Mouse (Mus musculus): Measurements from ENCODE around the gene Eif2b2. TPM values are rescaled to one million over a fixed set of nuclear protein-coding genes. Genes with fewer than 3 reads are reported as not detected.

Gene Eif2b2
- 67.6 and 74.8 TPM in 2 replicates for polyA plus RNA-seq (2015; fragmentation: Nextera tagmentation; extraction: Ambion mirVana)

DNA sequence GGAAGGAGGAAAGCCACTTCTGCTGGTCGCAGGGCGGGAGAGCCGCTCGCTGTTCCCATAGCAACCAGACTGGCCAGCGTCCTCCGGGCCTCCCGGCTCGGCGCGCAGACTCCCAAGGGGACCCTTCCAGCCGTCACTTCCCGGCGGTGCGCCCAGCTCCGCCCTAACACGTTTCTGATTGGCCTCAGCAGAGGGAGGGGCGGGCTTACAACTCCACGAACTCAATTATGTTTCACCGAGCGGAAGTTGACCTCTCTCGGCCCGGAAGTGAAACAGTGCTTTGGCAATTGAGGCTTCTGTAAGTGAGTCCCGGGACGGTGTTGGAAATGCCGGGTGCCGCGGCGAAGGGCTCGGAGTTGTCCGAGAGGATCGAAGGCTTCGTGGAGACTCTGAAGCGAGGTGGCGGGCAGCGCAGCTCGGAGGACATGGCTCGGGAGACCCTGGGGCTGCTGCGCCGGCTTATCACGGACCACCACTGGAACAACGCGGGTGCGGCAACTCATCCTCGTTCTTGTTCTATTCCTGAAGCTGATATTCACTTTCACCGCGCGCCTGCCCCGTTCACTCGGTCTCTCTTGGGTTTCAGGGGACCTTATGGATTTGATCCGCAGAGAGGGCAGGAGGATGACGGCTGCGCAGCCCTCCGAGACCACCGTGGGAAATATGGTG lies at the start of gene Eif2b2:
TSS of gene Eif2b2 (plus strand) at position 246 of the 669 bp plus-strand sequence.
- Histone ChIP-seq H3K36me3 (ENCODE audit: control insufficient read depth, insufficient read depth, low read length) (peaks cover 7% of the 10 kb centered on the region), H3K4me1 (ENCODE audit: control insufficient read depth, insufficient read depth, low read length) (peaks cover 6% of the 10 kb centered on the region; the same call in 1 of the 2 replicates), H3K4me2 (ENCODE audit: low read depth, low read length) (peak within 1 kb of the TSS; percentile 87), H3K4me3 (ENCODE audit: low read length) (peak within 1 kb of the TSS; percentile 79), H3K9ac (ENCODE audit: low read depth, low read length) (peak within 1 kb of the TSS; percentile 78), H3K27me3 (replicated peaks; ENCODE audit: control insufficient read depth, insufficient read depth, low read length) (no peaks in the 10 kb centered on the region), H3K27ac (ENCODE audit: low read length) (peak within 1 kb of the TSS; percentile 57), H3K9me3 (ENCODE audit: control insufficient read depth, low read length) (no peaks in the 10 kb centered on the region)
- peak; percentile 100 for ATAC-seq
- WGBS: under 1% methylated on average over 54 of the region's 54 CpGs

DNA sequence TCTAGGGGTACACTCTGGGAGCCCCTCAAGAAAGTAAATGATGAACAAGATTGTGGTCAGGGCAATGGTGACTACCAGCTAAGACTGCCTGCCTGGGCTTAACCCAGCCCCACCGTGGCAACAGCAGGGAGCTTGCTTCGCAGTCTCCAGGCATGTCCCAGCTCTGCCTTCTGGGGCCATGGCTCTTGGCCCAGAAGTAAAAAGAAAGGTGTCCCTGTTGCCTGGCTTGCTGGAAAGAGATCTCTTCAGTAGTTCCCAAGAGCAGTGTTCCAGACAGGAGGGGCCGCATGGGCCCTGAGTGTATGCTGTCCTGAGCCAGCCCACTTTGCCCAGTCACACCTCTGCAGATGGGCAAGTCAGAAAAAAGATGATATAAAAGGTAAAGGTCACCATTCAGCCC lies 49.4 kb upstream of the Eif2b2 start:
- H3K9ac ChIP-seq (ENCODE audit: low read depth, low read length): peak overlapping the region; percentile 53; the same call in 1 of the 2 replicates
- H3K27me3 ChIP-seq (replicated peaks; ENCODE audit: control insufficient read depth, insufficient read depth, low read length): no peaks in the 10 kb centered on the region
- no peaks in the 10 kb centered on the region for H3K36me3 ChIP-seq (ENCODE audit: control insufficient read depth, insufficient read depth, low read length)
- H3K27ac ChIP-seq (ENCODE audit: low read length): no peak overlapping the region
- 70% methylated on average over 3 of the region's 3 CpGs for WGBS
- H3K4me2 ChIP-seq (ENCODE audit: low read depth, low read length): no peak overlapping the region
- H3K9me3 ChIP-seq (ENCODE audit: control insufficient read depth, low read length): no peaks in the 10 kb centered on the region
- no peak for ATAC-seq
- H3K4me3 ChIP-seq (ENCODE audit: low read length): no peak overlapping the region
- peaks cover 23% of the 10 kb centered on the region for H3K4me1 ChIP-seq (ENCODE audit: control insufficient read depth, insufficient read depth, low read length)

DNA sequence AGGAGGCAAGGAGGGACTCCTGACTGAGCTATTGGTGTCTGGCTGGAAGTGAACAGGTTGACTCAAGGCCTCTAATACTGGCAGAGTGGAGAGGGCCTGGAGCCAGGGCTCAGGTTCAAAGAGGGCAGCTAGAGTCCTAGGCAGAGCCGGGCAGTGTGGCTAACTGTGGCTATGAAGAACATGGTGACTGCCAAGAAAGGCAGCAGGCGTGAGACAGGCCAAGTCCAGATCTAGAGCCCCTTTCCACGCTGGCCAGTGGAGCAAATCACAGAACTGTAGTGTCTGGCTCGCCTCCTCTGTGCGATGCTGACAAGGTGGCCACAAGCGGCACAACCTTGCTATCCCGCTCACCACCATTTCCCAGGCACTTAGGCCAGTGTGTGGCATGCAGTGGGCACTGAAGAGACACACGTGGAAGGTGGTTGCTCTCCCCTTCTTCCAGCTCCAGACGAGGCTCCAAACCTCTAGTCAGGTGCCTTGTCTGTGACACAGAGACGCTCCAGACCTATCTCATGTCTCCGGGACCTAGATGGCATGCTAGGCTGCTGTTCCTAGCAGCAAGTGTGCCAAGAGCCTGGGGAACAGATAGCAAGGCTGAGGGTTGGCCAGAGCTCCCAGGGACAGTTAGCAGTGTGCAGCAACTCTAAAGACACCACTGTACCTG lies 48.9 kb upstream of the Eif2b2 start:
- Histone ChIP-seq H3K9ac (ENCODE audit: low read depth, low read length) (no peak overlapping the region), H3K36me3 (ENCODE audit: control insufficient read depth, insufficient read depth, low read length) (no peaks in the 10 kb centered on the region), H3K4me3 (ENCODE audit: low read length) (no peak overlapping the region), H3K4me1 (ENCODE audit: control insufficient read depth, insufficient read depth, low read length) (peaks cover 28% of the 10 kb centered on the region), H3K4me2 (ENCODE audit: low read depth, low read length) (no peak overlapping the region), H3K27ac (ENCODE audit: low read length) (no peak overlapping the region), H3K9me3 (ENCODE audit: control insufficient read depth, low read length) (no peaks in the 10 kb centered on the region), H3K27me3 (replicated peaks; ENCODE audit: control insufficient read depth, insufficient read depth, low read length) (no peaks in the 10 kb centered on the region)
- WGBS: 89% methylated on average over 11 of the region's 11 CpGs
- no peak for ATAC-seq

DNA sequence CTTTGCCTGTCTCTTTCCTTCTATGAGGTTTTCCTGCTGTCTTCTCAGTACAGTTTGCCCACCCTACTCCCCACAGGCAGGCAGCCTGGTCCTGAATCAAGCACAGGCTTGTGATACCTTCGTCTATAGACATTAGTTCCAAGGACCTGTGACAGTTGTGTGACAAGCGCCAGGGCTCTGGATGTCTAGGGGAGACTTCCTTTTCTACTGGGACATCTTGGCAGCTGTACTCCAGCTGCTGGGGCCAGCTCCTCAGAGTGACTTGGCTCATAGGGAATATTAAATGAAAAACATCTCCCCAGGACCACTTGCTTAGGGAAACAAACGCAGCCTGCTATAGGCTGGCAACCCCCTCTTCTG lies 48.4 kb upstream of the Eif2b2 start:
- Histone ChIP-seq H3K9ac (ENCODE audit: low read depth, low read length) (no peak overlapping the region), H3K4me1 (ENCODE audit: control insufficient read depth, insufficient read depth, low read length) (peaks cover 32% of the 10 kb centered on the region), H3K4me2 (ENCODE audit: low read depth, low read length) (no peak overlapping the region), H3K4me3 (ENCODE audit: low read length) (no peak overlapping the region), H3K27me3 (replicated peaks; ENCODE audit: control insufficient read depth, insufficient read depth, low read length) (no peaks in the 10 kb centered on the region), H3K36me3 (ENCODE audit: control insufficient read depth, insufficient read depth, low read length) (no peaks in the 10 kb centered on the region), H3K27ac (ENCODE audit: low read length) (no peak overlapping the region), H3K9me3 (ENCODE audit: control insufficient read depth, low read length) (no peaks in the 10 kb centered on the region)
- no peak for ATAC-seq
- WGBS: 75% methylated on average over 3 of the region's 3 CpGs

DNA sequence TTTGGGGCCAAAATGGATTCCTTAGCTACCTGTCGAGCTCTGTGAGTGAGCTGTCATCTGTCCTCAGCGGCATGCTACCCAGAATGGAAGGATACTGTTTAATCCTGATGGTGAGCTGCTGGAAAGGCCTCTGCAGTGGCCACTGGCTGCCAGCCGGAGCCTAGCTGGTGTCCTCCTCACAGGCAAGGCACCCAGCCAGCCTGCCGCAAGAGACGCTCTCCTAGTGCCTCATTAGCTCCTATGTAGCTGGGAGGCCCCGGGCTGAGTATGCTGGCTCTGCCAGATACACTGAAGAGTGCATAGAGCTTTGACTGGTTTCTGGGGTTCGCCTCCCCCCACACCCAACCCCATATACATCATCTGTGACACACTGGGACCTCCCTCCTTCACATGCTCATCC lies 45.3 kb upstream of the Eif2b2 start:
- H3K27me3 ChIP-seq (replicated peaks; ENCODE audit: control insufficient read depth, insufficient read depth, low read length): no peaks in the 10 kb centered on the region
- H3K4me1 ChIP-seq (ENCODE audit: control insufficient read depth, insufficient read depth, low read length): peaks cover 47% of the 10 kb centered on the region
- ATAC-seq: no peak

DNA sequence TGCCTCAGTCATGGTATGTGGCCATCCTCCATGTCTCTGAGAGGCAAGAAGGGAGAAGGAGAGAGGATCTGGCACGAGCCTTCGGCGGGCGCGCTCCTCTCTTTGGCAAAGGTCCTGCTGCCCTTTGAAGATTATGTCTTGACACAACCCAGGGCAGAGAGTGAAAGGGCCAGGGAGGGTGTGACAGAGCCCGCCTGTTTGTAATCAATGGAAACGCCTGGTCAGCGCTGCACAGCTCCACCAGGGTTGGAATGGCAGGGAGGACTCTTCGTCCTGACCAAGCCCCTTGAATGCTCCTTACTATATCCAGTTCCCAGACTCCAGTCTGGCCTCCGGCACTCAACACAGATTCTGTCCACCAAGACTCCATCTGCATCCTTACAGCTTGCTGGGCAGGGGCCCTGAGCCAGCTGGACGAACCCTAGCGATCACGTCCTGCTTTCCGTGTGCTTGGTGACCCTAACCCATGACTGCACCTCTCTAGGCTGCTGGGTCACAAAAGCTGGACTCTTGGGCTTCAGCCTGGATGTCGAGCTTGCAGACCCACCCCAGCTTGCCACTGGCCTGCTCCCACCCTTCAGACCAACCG lies 44.1 kb upstream of the Eif2b2 start:
- Histone ChIP-seq H3K27me3 (replicated peaks; ENCODE audit: control insufficient read depth, insufficient read depth, low read length) (no peaks in the 10 kb centered on the region), H3K9me3 (ENCODE audit: control insufficient read depth, low read length) (no peaks in the 10 kb centered on the region), H3K36me3 (ENCODE audit: control insufficient read depth, insufficient read depth, low read length) (no peaks in the 10 kb centered on the region), H3K9ac (ENCODE audit: low read depth, low read length) (peak overlapping the region; percentile 66), H3K4me2 (ENCODE audit: low read depth, low read length) (peak overlapping the region; percentile 88), H3K4me1 (ENCODE audit: control insufficient read depth, insufficient read depth, low read length) (peaks cover 41% of the 10 kb centered on the region), H3K27ac (ENCODE audit: low read length) (peak overlapping the region; percentile 68), H3K4me3 (ENCODE audit: low read length) (peak overlapping the region; percentile 50)
- WGBS: 44% methylated on average over 16 of the region's 16 CpGs
- peak; percentile 25; the same call in 1 of the 2 replicates for ATAC-seq

More for the DNA sequence above, 45.3 kb upstream of the Eif2b2 start:
- Histone ChIP-seq H3K4me2 (ENCODE audit: low read depth, low read length) (no peak overlapping the region), H3K9ac (ENCODE audit: low read depth, low read length) (no peak overlapping the region; the same call in 1 of the 2 replicates), H3K27ac (ENCODE audit: low read length) (no peak overlapping the region), H3K4me3 (ENCODE audit: low read length) (no peak overlapping the region; the same call in 1 of the 2 replicates), H3K9me3 (ENCODE audit: control insufficient read depth, low read length) (no peaks in the 10 kb centered on the region), H3K36me3 (ENCODE audit: control insufficient read depth, insufficient read depth, low read length) (no peaks in the 10 kb centered on the region)
- 59% methylated on average over 7 of the region's 7 CpGs for WGBS

DNA sequence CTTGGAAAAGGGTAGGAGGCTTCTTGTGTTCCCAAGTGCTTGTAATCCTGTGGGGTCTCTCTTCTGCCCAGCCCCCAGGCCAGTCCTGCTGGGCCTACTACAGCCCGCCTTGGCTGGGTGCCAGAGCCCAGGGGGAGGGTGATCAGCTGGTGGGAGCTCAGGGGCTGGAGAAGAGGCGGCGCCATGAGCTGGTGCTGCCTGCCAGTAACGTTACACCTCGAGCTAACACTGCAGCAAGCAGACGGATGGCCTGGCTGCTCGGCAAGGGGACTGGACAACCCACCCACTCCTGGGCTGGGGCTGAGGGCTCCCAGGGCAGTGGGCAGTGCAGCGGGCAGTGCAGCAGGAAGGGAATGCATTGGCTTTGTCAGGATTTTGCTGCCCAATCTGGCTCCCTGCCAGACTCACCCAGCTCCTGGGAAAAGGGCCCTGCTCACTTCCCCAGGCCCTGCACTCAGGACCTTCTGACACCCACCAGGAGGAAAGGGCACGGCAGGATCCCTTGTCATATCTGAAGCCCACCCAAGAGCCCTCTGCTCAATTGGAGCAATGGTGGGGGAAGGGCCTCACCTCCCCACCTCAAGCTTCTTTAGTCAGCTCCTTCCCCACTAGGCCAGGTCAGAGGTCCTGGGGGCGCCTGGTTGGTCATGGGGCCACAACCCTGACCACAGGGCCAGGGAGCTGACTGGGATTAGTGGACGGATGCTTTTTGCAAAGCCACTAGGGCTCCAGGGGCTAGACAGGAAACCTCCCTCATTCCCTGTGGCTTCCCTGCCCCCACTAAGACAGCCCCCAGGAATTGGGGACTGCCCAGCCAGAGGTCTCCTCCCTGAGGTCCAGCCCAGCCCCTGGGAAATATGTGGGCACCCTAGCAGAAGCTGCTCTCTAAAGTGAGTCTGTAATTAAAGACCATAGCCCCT lies 43.1 kb upstream of the Eif2b2 start:
- Histone ChIP-seq H3K27ac (ENCODE audit: low read length) (peak overlapping the region; percentile 68), H3K27me3 (replicated peaks; ENCODE audit: control insufficient read depth, insufficient read depth, low read length) (no peaks in the 10 kb centered on the region), H3K4me2 (ENCODE audit: low read depth, low read length) (peak overlapping the region; percentile 88), H3K9me3 (ENCODE audit: control insufficient read depth, low read length) (no peaks in the 10 kb centered on the region), H3K36me3 (ENCODE audit: control insufficient read depth, insufficient read depth, low read length) (no peaks in the 10 kb centered on the region), H3K9ac (ENCODE audit: low read depth, low read length) (peak overlapping the region; percentile 66), H3K4me3 (ENCODE audit: low read length) (peak overlapping the region; percentile 50), H3K4me1 (ENCODE audit: control insufficient read depth, insufficient read depth, low read length) (peaks cover 41% of the 10 kb centered on the region)
- peak; percentile 65 for ATAC-seq
- 23% methylated on average over 11 of the region's 11 CpGs for whole genome bisulfite sequencing

DNA sequence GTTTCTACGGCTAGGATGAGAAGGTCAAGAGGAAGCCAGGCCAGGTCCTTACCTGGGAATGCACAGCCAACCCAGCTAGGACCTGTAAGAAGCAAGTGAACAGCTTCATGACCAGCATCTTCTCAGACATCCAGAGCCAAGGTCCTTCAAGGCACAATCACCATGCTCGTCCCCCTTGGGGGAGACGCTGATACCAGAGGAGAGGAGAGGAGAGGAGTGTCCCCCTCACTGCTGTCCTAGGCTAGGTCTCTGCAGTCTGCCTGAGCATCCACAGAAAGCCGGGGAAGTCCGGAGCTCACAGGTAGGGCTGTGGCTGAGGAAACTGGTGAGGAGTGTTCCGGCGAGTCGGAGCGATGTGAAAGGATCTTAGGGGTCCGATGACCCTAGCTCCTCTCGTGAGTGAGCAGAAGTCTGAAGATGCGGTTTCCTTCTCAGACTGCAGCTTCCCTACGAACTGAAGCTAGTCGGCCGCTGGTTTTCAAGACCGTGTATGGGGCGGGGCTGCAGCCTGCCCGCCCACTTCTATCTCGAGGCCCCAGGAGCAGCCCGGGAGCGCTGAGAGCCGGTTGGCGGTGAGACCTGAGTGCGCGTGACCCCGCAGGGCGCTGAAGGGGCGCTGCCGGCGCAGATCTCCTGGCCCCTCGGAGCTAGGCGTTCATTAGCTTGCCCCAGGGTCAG lies 42.3 kb upstream of the Eif2b2 start:
- peak overlapping the region; percentile 66 for H3K9ac ChIP-seq (ENCODE audit: low read depth, low read length)
- H3K4me1 ChIP-seq (ENCODE audit: control insufficient read depth, insufficient read depth, low read length): peaks cover 46% of the 10 kb centered on the region
- no peaks in the 10 kb centered on the region for H3K36me3 ChIP-seq (ENCODE audit: control insufficient read depth, insufficient read depth, low read length)
- WGBS: 3% methylated on average over 32 of the region's 32 CpGs
- peak overlapping the region; percentile 88 for H3K4me2 ChIP-seq (ENCODE audit: low read depth, low read length)
- peak overlapping the region; percentile 50 for H3K4me3 ChIP-seq (ENCODE audit: low read length)
- peak overlapping the region; percentile 35; the same call in 1 of the 2 replicates for H3K27ac ChIP-seq (ENCODE audit: low read length)
- ATAC-seq: peak; percentile 76
- no peaks in the 10 kb centered on the region for H3K27me3 ChIP-seq (replicated peaks; ENCODE audit: control insufficient read depth, insufficient read depth, low read length)
- H3K9me3 ChIP-seq (ENCODE audit: control insufficient read depth, low read length): no peaks in the 10 kb centered on the region
